Mouse (Mus musculus): ENCODE measurements around the gene Rbm38. TPM values are rescaled to one million over a fixed set of nuclear protein-coding genes. Genes with fewer than 3 reads are reported as not detected.

The Rbm38 gene
- total and polyA plus RNA-seq, 2 experiments from 2014 or later, result 7.3 to 8.4 TPM

DNA sequence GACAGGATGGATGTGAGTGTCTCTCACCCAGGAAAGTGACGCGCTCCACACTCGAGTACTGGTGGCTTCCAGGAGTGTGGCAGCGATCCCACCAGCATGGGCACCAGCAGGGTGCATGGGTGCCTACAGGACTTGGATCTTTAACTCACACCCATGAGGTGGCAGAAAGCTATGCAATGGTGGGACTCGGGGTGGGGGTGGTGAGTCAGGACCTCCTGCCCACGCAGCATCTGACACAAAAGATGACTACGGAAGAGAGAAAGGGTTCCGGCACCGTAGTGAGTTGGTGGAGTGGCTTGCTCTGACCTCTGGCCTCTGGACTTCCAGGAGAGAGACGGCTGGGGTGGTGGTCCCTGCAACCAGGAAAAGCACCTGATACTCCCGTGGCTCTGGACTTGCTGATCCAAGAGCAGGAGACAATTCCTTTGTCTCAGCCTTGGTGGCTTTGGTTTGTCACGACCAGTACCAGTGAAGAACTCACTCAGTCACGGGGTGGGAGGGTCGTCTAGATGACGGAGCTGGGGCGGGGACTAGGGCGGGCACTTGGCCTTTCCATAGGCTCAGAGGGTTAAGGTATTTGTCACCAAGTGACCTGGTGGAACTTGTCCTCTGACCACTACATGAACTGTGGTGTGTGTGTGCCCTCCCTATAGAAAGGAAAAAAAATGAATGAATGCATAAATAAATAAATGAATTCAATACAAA lies 27.9 kb downstream of the Rbm38 start:
- no peaks in the 10 kb centered on the region for H3K4me1 ChIP-seq (ENCODE audit: insufficient read depth, low read length)
- H3K36me3 ChIP-seq (ENCODE audit: insufficient read depth, low read length), result no peaks in the 10 kb centered on the region
- H3K27ac ChIP-seq (ENCODE audit: low read depth, low read length), result no peak overlapping the region
- DNase-seq (ENCODE audit: low spot score) (no peak), ATAC-seq (ENCODE audit: low FRiP score) (no peak)
- TF ChIP-seq CTCF (IDR thresholded peaks at IDR 0.05), result no peak
- H3K4me3 ChIP-seq (ENCODE audit: low read depth, low read length), result no peak overlapping the region
- 55% methylated on average over 17 of the region's 17 CpGs for WGBS
- H3K9me3 ChIP-seq (ENCODE audit: low read length), result no peaks in the 10 kb centered on the region
- no peak overlapping the region for H3K9ac ChIP-seq (replicated peaks; ENCODE audit: low read length, poor library complexity, severe bottlenecking)
- H3K4me2 ChIP-seq (ENCODE audit: low read depth, low read length, poor library complexity, severe bottlenecking), result no peak overlapping the region
- H3K27me3 ChIP-seq (ENCODE audit: insufficient read depth, low read length), result no peaks in the 10 kb centered on the region

DNA sequence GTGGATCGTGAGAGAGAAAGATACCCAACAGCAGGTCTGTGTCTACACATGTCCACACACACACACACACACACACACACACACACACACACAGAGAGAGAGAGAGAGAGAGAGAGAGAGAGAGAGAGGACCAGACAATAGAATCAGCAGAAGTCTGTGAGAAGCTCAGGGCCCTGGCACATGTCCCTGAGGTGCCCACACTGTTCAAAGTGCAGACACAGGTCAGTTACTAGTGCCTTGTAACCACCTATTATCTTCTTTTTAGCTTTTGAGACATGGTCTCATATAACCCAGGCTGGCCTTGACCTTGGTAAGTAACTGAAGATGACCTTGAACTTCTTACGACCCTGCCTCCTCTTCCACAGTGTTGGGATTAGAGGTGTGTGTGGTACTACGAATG lies 28.9 kb downstream of the Rbm38 start:
- Histone ChIP-seq H3K36me3 (ENCODE audit: insufficient read depth, low read length) (no peaks in the 10 kb centered on the region), H3K4me3 (ENCODE audit: low read depth, low read length) (no peak overlapping the region), H3K27ac (ENCODE audit: low read depth, low read length) (no peak overlapping the region), H3K4me1 (ENCODE audit: insufficient read depth, low read length) (no peaks in the 10 kb centered on the region), H3K9ac (replicated peaks; ENCODE audit: low read length, poor library complexity, severe bottlenecking) (no peak overlapping the region), H3K9me3 (ENCODE audit: low read length) (no peaks in the 10 kb centered on the region), H3K27me3 (ENCODE audit: insufficient read depth, low read length) (no peaks in the 10 kb centered on the region), H3K4me2 (ENCODE audit: low read depth, low read length, poor library complexity, severe bottlenecking) (no peak overlapping the region)
- no peak for DNase-seq (ENCODE audit: low spot score)
- no peak for ATAC-seq (ENCODE audit: low FRiP score)
- 88% methylated on average over 3 of the region's 3 CpGs for WGBS
- TF ChIP-seq CTCF (IDR thresholded peaks at IDR 0.05), result no peak

DNA sequence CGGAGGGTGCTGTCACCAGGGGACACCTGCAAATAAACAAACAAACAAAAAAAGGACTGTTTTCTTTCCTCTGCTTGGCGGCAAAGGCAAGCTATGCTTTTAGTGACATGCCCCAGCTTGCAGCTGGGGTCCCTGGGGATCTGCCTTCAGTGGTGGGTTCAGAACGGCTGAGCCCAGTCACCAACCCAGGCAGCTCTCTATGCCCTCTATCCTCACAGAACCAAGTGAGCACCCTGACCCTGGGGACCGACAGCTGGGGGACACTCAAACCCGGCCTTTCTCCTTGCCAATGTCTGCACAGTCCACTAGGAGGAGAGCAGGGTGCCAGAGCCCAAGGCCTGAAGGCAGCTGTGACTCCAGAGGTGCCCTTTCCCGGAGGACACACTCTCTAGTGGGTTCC lies 29.5 kb downstream of the Rbm38 start:
- H3K36me3 ChIP-seq (ENCODE audit: insufficient read depth, low read length), result no peaks in the 10 kb centered on the region
- H3K9ac ChIP-seq (replicated peaks; ENCODE audit: low read length, poor library complexity, severe bottlenecking), result no peak overlapping the region
- no peaks in the 10 kb centered on the region for H3K4me1 ChIP-seq (ENCODE audit: insufficient read depth, low read length)
- no peaks in the 10 kb centered on the region for H3K27me3 ChIP-seq (ENCODE audit: insufficient read depth, low read length)
- WGBS, result 58% methylated on average over 6 of the region's 6 CpGs
- no peaks in the 10 kb centered on the region for H3K9me3 ChIP-seq (ENCODE audit: low read length)
- no peak overlapping the region for H3K27ac ChIP-seq (ENCODE audit: low read depth, low read length)
- H3K4me2 ChIP-seq (ENCODE audit: low read depth, low read length, poor library complexity, severe bottlenecking), result no peak overlapping the region
- H3K4me3 ChIP-seq (ENCODE audit: low read depth, low read length), result no peak overlapping the region
- no peak for TF ChIP-seq CTCF (IDR thresholded peaks at IDR 0.05)
- ATAC-seq (ENCODE audit: low FRiP score), result no peak
- DNase-seq (ENCODE audit: low spot score), result no peak

GRCm38 (mm10) chr2:173050604-173051382 lies 30.5 kb downstream of the Rbm38 start:
- no peak for TF ChIP-seq CTCF (IDR thresholded peaks at IDR 0.05)
- Histone ChIP-seq H3K9me3 (ENCODE audit: low read length) (no peaks in the 10 kb centered on the region), H3K9ac (replicated peaks; ENCODE audit: low read length, poor library complexity, severe bottlenecking) (no peak overlapping the region), H3K4me3 (ENCODE audit: low read depth, low read length) (no peak overlapping the region), H3K36me3 (ENCODE audit: insufficient read depth, low read length) (no peaks in the 10 kb centered on the region), H3K27me3 (ENCODE audit: insufficient read depth, low read length) (no peaks in the 10 kb centered on the region), H3K27ac (ENCODE audit: low read depth, low read length) (no peak overlapping the region), H3K4me1 (ENCODE audit: insufficient read depth, low read length) (no peaks in the 10 kb centered on the region), H3K4me2 (ENCODE audit: low read depth, low read length, poor library complexity, severe bottlenecking) (no peak overlapping the region)
- DNase-seq (ENCODE audit: low spot score) (no peak), ATAC-seq (ENCODE audit: low FRiP score) (no peak)
- 36% methylated on average over 8 of the region's 8 CpGs for WGBS

GRCm38 (mm10) chr2:173052881-173053280 lies 32.6 kb downstream of the Rbm38 start:
- Histone ChIP-seq H3K9me3 (ENCODE audit: low read length) (no peaks in the 10 kb centered on the region), H3K4me2 (ENCODE audit: low read depth, low read length, poor library complexity, severe bottlenecking) (no peak overlapping the region), H3K27ac (ENCODE audit: low read depth, low read length) (no peak overlapping the region), H3K4me3 (ENCODE audit: low read depth, low read length) (no peak overlapping the region), H3K27me3 (ENCODE audit: insufficient read depth, low read length) (no peaks in the 10 kb centered on the region), H3K9ac (replicated peaks; ENCODE audit: low read length, poor library complexity, severe bottlenecking) (no peak overlapping the region), H3K4me1 (ENCODE audit: insufficient read depth, low read length) (no peaks in the 10 kb centered on the region), H3K36me3 (ENCODE audit: insufficient read depth, low read length) (no peaks in the 10 kb centered on the region)
- DNase-seq (ENCODE audit: low spot score) (no peak), ATAC-seq (ENCODE audit: low FRiP score) (no peak)
- no peak for TF ChIP-seq CTCF (IDR thresholded peaks at IDR 0.05)
- 95% methylated on average over 8 of the region's 8 CpGs for WGBS

DNA sequence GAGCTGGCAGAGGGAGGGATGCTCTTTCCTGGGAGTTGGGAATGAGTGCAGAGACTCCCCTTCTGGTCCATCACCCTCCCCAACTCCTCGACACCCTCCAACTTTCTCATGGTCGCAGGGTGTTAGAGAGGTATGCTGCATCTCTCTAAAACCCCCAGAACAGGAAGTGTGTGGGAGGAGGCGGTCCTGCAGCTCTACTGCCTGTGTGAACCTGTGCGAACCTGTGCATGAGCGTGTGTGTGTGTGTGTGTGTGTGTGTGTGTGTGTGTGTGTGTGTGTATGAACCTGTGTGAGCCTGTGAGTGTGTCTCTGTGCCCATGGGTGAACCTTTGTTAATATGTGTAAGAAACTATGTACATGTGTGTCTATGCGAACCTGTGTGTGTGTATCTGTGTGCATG lies 33.5 kb downstream of the Rbm38 start:
- WGBS, result 81% methylated on average over 6 of the region's 6 CpGs
- H3K36me3 ChIP-seq (ENCODE audit: insufficient read depth, low read length), result no peaks in the 10 kb centered on the region
- H3K4me2 ChIP-seq (ENCODE audit: low read depth, low read length, poor library complexity, severe bottlenecking), result no peak overlapping the region
- no peaks in the 10 kb centered on the region for H3K9me3 ChIP-seq (ENCODE audit: low read length)
- H3K4me1 ChIP-seq (ENCODE audit: insufficient read depth, low read length), result peaks cover 4% of the 10 kb centered on the region; the same call in 1 of the 2 replicates
- no peak overlapping the region for H3K4me3 ChIP-seq (ENCODE audit: low read depth, low read length)
- H3K27me3 ChIP-seq (ENCODE audit: insufficient read depth, low read length), result no peaks in the 10 kb centered on the region
- H3K27ac ChIP-seq (ENCODE audit: low read depth, low read length), result no peak overlapping the region
- no peak for ATAC-seq (ENCODE audit: low FRiP score)
- DNase-seq (ENCODE audit: low spot score), result no peak
- no peak overlapping the region for H3K9ac ChIP-seq (replicated peaks; ENCODE audit: low read length, poor library complexity, severe bottlenecking)
- TF ChIP-seq CTCF (IDR thresholded peaks at IDR 0.05), result no peak
